Mouse (Mus musculus) cerebellum, adult 2 months (tissue): Measurements from ENCODE around the gene Nfkbil1.

Source experiments
- CTCF ChIP-seq: fragments of 200-500 bp; IDR thresholded peaks from 2 replicates; pipeline ENCODE4 v1.5.1; 2011; ENCODE audit warnings: low read depth, mild to moderate bottlenecking, control low read depth, low read length, moderate library complexity, borderline replicate concordance; ENCODE audit not compliant: insufficient read depth
- POLR2A ChIP-seq: fragments of 200-500 bp; IDR thresholded peaks from 2 replicates; pipeline ENCODE4 v1.6.1; 2011; ENCODE audit warnings: low read length, control low read depth, borderline replicate concordance; ENCODE audit not compliant: insufficient read depth

DNA sequence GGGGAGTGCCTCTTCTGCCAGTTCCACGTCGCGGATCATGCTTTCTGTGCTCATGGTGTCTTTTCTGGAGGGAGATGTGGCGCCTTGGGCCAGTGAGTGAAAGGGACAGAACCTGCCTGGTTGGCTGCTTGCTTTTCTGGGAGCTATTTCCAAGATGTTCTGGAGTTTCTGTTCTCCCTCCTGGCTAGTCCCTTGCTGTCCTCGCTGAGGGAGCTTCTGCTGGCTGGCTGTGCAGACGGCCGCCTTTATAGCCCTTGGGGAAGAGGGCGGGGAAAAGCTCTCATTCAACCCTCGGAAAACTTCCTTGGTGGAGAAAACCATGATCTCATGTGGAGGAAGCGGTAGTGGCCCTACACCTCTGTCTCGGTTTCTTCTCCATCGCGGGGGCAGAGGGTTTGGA lies 33.8 kb downstream of the Nfkbil1 start, which contains the start of gene Tnf:
- TF ChIP-seq CTCF (no peak), POLR2A (no peak)
